Mouse (Mus musculus) gastrocnemius, adult 8-10 months (tissue): ENCODE results near the gene Cpne9. TPM values are rescaled to one million over a fixed set of nuclear protein-coding genes. Genes with fewer than 3 reads are reported as not detected.

Experiments used
- DNase-seq, 2 experiments: peaks; one replicate each; pipeline ENCODE4 v3.0.0; 2022; ENCODE audit warnings: low spot score in 2 of 2
- total RNA-seq, 4 experiments: library from RNA; stranded (reverse); gene quantifications; 2 replicates each; pipeline ENCODE4 v1.2.4; 2022

Cpne9 gene
- total RNA-seq, 4 experiments from 2014 or later: not detected

- no peak for DNase-seq
These were observed 59.5 kb downstream of the Cpne9 start for GRCm38 (mm10) chr6:113341574-113341973.

- no peak for DNase-seq
These were observed 60.2 kb downstream of the Cpne9 start for GRCm38 (mm10) chr6:113342297-113342696.

DNA sequence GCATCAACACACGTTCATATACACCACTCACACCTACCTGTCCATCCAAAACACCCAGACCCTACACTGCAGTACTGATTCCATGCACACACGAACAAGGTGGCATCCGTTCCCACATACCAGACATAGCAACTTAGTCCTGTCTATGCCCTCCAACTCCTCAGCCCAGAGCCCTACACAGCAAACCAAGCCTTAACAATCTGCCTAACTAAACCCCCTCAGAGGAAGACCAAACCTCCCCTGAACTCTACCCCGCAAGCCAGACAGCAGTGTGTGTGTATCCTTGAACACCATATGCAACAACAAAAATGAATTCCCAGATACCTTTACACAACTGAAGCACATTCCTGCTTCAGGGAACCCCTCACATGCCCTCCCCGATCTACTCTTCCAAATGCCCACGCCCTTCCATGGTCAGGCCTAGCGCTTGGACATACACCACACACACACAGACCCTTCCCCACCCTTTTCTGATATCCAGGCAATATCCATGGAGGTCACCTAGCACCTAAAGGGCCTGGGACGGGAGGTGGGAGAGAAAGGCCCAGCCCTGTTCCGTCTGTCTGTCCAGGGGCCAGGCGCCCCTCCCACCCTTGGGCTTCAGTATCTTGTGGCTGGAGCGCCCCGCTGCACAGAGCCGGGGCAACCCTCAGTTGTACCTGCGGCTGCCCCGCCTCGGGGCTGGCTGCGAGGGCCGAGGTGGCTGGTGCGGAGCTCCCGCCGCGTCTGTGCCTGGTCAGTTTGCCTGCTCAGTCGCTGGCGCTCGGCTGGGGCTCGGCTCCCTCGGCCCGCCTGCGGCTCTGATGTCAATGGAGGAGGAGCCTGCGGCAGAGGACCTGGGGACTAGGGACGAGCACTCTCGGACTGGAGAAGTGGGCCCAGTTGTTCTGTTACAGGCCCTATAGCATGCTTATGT, 61.3 kb downstream of the Cpne9 start, which contains the start of gene Camk1:
Camk1 (minus strand) TSS at position 808 of the 916 bp plus-strand sequence.
- DNase-seq: peak; percentile 76 to 80

DNA sequence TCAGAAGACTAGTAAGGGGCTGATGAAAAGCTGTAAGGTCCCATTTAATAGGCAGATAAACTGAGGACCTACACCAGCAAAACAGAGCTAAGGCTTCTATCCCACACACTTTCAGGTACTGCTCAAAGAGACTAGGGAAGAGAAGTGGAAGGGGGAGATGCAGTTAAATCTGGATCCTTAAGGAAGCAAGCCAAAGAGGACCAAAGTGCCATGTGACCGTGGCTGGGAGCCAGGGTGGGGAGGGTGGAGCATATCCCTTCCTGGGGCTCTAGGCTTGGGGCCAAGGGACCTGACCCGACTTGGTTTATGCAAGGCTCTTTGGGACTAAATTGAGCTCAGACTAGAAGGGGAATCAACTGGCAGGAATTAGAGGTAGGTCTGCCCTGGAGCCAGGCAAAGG, 62.2 kb downstream of the Cpne9 start:
- DNase-seq: peak; percentile 75 to 87

- DNase-seq: no peak
These were observed 64.8 kb downstream of the Cpne9 start for GRCm38 (mm10) chr6:113346897-113347296.

GRCm38 (mm10) chr6:113350538-113350937, 68.4 kb downstream of the Cpne9 start:
- DNase-seq: no peak

DNA sequence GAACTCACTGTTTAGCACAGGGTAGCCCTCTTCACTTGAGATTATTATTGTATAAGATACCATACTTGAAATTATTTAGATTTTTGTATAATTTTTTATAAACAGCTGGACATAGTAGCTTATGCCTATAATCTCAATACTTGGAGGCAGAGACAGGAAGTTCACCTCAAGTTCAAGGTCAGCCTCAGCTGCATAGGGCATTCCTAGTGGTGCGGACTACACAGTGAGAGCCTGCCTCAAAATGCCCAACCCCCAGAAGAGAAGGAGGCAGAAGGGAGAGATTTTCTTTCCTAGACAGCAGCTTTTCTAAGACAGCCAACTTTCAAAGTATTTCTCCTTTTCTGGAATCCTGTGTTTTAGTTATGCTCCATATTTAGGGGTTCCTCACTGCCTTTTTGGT, 69.1 kb downstream of the Cpne9 start:
- no peak for DNase-seq

- DNase-seq: no peak
These were observed 69.5 kb downstream of the Cpne9 start for GRCm38 (mm10) chr6:113351653-113352052.

DNA sequence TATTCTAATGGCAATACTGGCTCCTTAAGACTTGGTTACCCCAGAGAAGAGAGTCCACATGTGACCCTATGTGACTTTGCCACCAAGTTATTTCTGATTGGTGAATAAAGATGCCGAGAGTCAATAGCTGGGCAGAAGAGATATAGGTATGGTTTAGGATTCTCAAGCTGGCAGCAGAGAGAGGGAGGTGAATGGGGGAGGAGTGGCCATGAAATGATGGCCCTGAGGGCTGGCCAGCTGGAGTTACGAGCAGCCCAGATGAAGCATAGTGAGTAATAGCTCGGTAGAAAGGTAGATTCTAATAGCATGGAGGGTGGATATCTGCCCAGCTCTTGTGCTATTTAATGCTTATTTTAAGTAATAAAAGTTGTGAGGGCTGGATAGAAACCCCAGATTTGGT, 70.7 kb downstream of the Cpne9 start:
- DNase-seq: no peak

GRCm38 (mm10) chr6:113353696-113354095, 71.6 kb downstream of the Cpne9 start:
- DNase-seq: no peak

Other genes starting within 250 kb of the Cpne9 start
- 10 to 100 TPM; 13.5 to 21.3 (median 16.4) TPM for gene Thumpd3, start 236.1 kb upstream of the Cpne9 start, total RNA-seq
- gene Setd5, start 204.9 kb upstream of the Cpne9 start, total RNA-seq: 10 to 100 TPM; 21.8 to 26.2 (median 23.5) TPM
- gene Lhfpl4, start 86.9 kb upstream of the Cpne9 start, total RNA-seq: under 1 TPM; 0.34 to 0.46 (median 0.40) TPM
- gene Mtmr14, start 44.5 kb upstream of the Cpne9 start, total RNA-seq: 10 to 100 TPM; 14.2 to 17.0 (median 16.3) TPM
- gene Brpf1, start 24.8 kb downstream of the Cpne9 start, total RNA-seq: 10 to 100 TPM in 1 of 4 experiments, 1 to 10 TPM in 3; 8.0 to 11.1 (median 9.5) TPM
- 1 to 10 TPM; 4.3 to 7.6 (median 5.2) TPM for gene Ogg1, start 44.7 kb downstream of the Cpne9 start, total RNA-seq
- gene Camk1, start 61.7 kb downstream of the Cpne9 start, total RNA-seq: 10 to 100 TPM; 37.4 to 43.2 (median 40.5) TPM
- gene Tada3, start 95.6 kb downstream of the Cpne9 start, total RNA-seq: 10 to 100 TPM; 11.6 to 17.1 (median 14.0) TPM
- gene Arpc4, start 95.8 kb downstream of the Cpne9 start, total RNA-seq: 10 to 100 TPM; 50.8 to 57.8 (median 55.8) TPM
- under 1 TPM; 0.27 to 0.94 (median 0.83) TPM for gene Ttll3, start 107.0 kb downstream of the Cpne9 start, total RNA-seq
- gene Rpusd3, start 137.0 kb downstream of the Cpne9 start, total RNA-seq: 10 to 100 TPM in 1 of 4 experiments, 1 to 10 TPM in 3; 5.9 to 12.8 (median 6.8) TPM
- gene Cidec, start 153.5 kb downstream of the Cpne9 start, total RNA-seq: 10 to 100 TPM in 3 of 4 experiments, 1 to 10 TPM in 1; 3.8 to 35.8 (median 19.8) TPM
- gene Jagn1, start 160.3 kb downstream of the Cpne9 start, total RNA-seq: 10 to 100 TPM; 27.4 to 30.4 (median 29.1) TPM
- gene Il17re, start 176.2 kb downstream of the Cpne9 start, total RNA-seq: under 1 TPM; 0.12 to 0.44 (median 0.28) TPM
- gene Il17rc, start 189.1 kb downstream of the Cpne9 start, total RNA-seq: 1 to 10 TPM; 3.9 to 7.5 (median 4.7) TPM
- gene Creld1, start 201.0 kb downstream of the Cpne9 start, total RNA-seq: 10 to 100 TPM; 46.7 to 56.2 (median 49.2) TPM
- not detected for gene Prrt3, start 219.6 kb downstream of the Cpne9 start, total RNA-seq
- gene Emc3, start 249.3 kb downstream of the Cpne9 start, total RNA-seq: 10 to 100 TPM; 51.5 to 58.0 (median 55.0) TPM
- gene Fancd2, start 249.4 kb downstream of the Cpne9 start, total RNA-seq: under 1 TPM in 3 of 4 experiments, not detected in 1; 0.07 to 0.24 (median 0.24) TPM